Mouse (Mus musculus): ENCODE measurements around the gene B3gntl1.

DNA sequence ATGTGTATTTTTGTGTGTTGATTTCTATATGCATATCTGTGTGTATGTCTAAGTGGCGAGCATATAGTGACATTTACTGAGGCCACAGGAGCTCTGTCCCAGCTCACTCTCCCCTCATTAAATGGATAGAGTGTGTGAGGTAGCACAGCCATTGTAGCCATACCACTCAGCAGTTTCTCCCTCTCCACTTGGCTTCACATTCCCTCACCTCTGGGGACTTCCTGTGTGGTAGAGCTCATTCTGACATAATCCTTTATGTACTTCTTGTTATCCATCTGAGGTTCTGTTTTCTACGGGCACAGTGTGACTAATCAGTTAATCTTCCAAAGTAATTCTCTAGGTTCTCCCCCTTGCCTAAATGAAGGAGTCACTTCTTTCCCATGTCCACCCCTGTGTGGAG is 49.5 kb upstream of the B3gntl1 start:
- TF ChIP-seq GATA1 (IDR thresholded peaks at IDR 0.05; ENCODE audit: low read length) = no peak
- TF ChIP-seq TAL1 (IDR thresholded peaks at IDR 0.05; ENCODE audit: low read length) = no peak

All from erythroblast, embryonic 14.5 days (primary cell).